Mouse (Mus musculus) frontal cortex, postnatal 25 days (tissue): ENCODE results near the gene Mgme1.

ENCODE experiments used
- DNase-seq, 2 experiments: peaks; one replicate each; pipeline ENCODE4 v3.0.0; 2022; ENCODE audit warnings: low spot score in 2 of 2

The Mgme1 gene

GRCm38 (mm10) chr2:144270507-144271420, at the start of gene Mgme1, which contains the start of gene Snx5:
Gene Mgme1, plus strand, starts transcription at chr2:144270663.
Gene Snx5, minus strand, starts transcription at chr2:144270906.
- DNase-seq, result peak; percentile 91 to 94

GRCm38 (mm10) chr2:144224351-144224750, 46.1 kb upstream of the Mgme1 start:
- no peak for DNase-seq

GRCm38 (mm10) chr2:144226906-144227586, 43.4 kb upstream of the Mgme1 start:
- no peak for DNase-seq

GRCm38 (mm10) chr2:144228521-144229346, 41.7 kb upstream of the Mgme1 start:
- no peak for DNase-seq

- DNase-seq, result no peak
Measured at GRCm38 (mm10) chr2:144229647-144230046, 40.8 kb upstream of the Mgme1 start.

- DNase-seq, result no peak
Measured at GRCm38 (mm10) chr2:144230498-144230897, 40.0 kb upstream of the Mgme1 start.

- DNase-seq, result no peak
Measured at GRCm38 (mm10) chr2:144231115-144231514, 39.3 kb upstream of the Mgme1 start.

GRCm38 (mm10) chr2:144233534-144233933, 36.9 kb upstream of the Mgme1 start:
- no peak for DNase-seq

GRCm38 (mm10) chr2:144235776-144236175, 34.7 kb upstream of the Mgme1 start:
- DNase-seq, result no peak

GRCm38 (mm10) chr2:144236791-144237584, 33.5 kb upstream of the Mgme1 start:
- no peak for DNase-seq

GRCm38 (mm10) chr2:144238341-144238740, 32.1 kb upstream of the Mgme1 start:
- no peak for DNase-seq

GRCm38 (mm10) chr2:144239318-144239717, 31.1 kb upstream of the Mgme1 start:
- no peak for DNase-seq

- DNase-seq, result no peak
Measured at GRCm38 (mm10) chr2:144240095-144240899, 30.2 kb upstream of the Mgme1 start.

GRCm38 (mm10) chr2:144245464-144245863, 25.0 kb upstream of the Mgme1 start:
- no peak for DNase-seq

GRCm38 (mm10) chr2:144246270-144246669, 24.2 kb upstream of the Mgme1 start:
- DNase-seq, result no peak

- no peak for DNase-seq
Measured at GRCm38 (mm10) chr2:144247337-144247978, 23.0 kb upstream of the Mgme1 start.

- DNase-seq, result no peak
Measured at GRCm38 (mm10) chr2:144248613-144249376, 21.7 kb upstream of the Mgme1 start.

GRCm38 (mm10) chr2:144250111-144250510, 20.4 kb upstream of the Mgme1 start:
- DNase-seq, result no peak

- DNase-seq, result no peak
Measured at GRCm38 (mm10) chr2:144262837-144263236, 7.6 kb upstream of the Mgme1 start.
